ENCODE assay signal across 13 mouse cellular contexts in the genomic region with DNA sequence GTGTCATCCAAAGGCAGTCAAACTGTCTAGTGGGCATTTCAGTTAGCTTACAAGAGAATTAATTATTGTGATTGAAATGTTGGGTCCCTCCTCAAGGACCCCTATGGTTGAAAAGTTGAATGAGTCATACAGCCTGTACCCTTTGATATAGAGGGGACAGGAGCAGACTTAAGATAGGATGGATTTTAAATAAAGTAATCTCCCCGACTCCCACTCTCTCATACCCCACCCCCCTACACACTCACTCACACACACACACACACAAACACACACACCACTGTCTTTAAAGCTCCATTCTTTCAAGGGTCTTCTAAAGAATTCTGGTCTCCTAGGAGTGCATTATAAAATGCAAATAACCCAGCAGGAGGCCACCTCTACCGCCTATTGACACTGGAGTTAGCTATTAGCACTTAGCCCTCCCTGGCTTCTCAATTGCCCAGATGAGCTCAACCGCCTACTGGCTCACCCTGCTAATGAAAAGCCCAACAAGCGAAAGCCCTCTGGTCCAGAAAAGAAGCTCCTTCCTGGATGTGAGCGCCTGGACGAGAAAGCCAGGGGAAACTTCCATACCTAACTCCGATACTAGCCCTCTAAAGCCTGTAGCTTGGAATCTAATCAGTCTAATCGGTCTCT.
DNase-seq lines count a peak whose midpoint lies in the region; ATAC-seq lines count a peak whose summit lies in the region.
"Had no signal": no experiment of that assay in that cellular context is flagged by ENCODE, and none has a peak within 500 bp of the region (broad histone marks: within the 10 kb centered on the region; RNA-seq: fewer than 3 reads in every experiment).

No protein-coding gene starts in this region.

- peaks cover 17% of the 10 kb centered on the region for H3K4me1 ChIP-seq in kidney, embryonic 14.5 days (ENCODE audit: control insufficient read depth, insufficient read depth, low read length)
- H3K4me1 ChIP-seq in embryonic facial prominence, embryonic 11.5 days (ENCODE audit: control insufficient read depth, insufficient read depth, low read length), result no peaks in the 10 kb centered on the region
- peaks cover 22% of the 10 kb centered on the region for H3K4me1 ChIP-seq in midbrain, embryonic 15.5 days

- 12% methylated on average over 8 of the region's 8 CpGs for WGBS in kidney, embryonic 14.5 days
- WGBS in embryonic facial prominence, embryonic 11.5 days, result 17% methylated on average over 8 of the region's 8 CpGs
- WGBS in midbrain, embryonic 15.5 days, result 8% methylated on average over 8 of the region's 8 CpGs

- H3K4me2 ChIP-seq in kidney, embryonic 14.5 days (replicated peaks; ENCODE audit: low read depth, low read length), result no peak overlapping the region
- H3K4me2 ChIP-seq in embryonic facial prominence, embryonic 11.5 days (ENCODE audit: low read depth, low read length), result no peak overlapping the region
- no peak overlapping the region for H3K4me2 ChIP-seq in midbrain, embryonic 15.5 days
- H3K4me2 ChIP-seq: hindbrain, embryonic 15.5 days; kidney, embryonic 15.5 days; limb, embryonic 15.5 days had no signal

- H3K27me3 ChIP-seq in kidney, embryonic 14.5 days (ENCODE audit: control insufficient read depth, insufficient read depth, low read length), result no peaks in the 10 kb centered on the region
- H3K27me3 ChIP-seq in embryonic facial prominence, embryonic 11.5 days (ENCODE audit: control insufficient read depth, insufficient read depth, low read length), result no peaks in the 10 kb centered on the region
- H3K27me3 ChIP-seq in midbrain, embryonic 15.5 days (replicated peaks), result no peaks in the 10 kb centered on the region
- H3K27me3 ChIP-seq: hindbrain, embryonic 15.5 days had no signal

- no peak for DNase-seq in kidney, postnatal 25 days
- peak; percentile 61 for DNase-seq in WW6 (ENCODE audit: low read depth, low spot score)
- DNase-seq in embryonic facial prominence, embryonic 11.5 days (ENCODE audit: low spot score), result no peak
- DNase-seq in urinary bladder, adult 18-20 months (ENCODE audit: low spot score in 2 of 2), result no peak
- DNase-seq in thymus, adult 18-20 months, result no peak
- no peak for DNase-seq in retina, embryonic 14.5 days (ENCODE audit: low spot score)
- DNase-seq: layer of hippocampus, postnatal 36 days; right cerebral cortex, postnatal 4 days had no signal

- no peak overlapping the region for H3K4me3 ChIP-seq in kidney, embryonic 14.5 days (ENCODE audit: low read length)
- no peak overlapping the region for H3K4me3 ChIP-seq in embryonic facial prominence, embryonic 11.5 days (ENCODE audit: low read depth, low read length)
- H3K4me3 ChIP-seq in midbrain, embryonic 15.5 days, result no peak overlapping the region
- H3K4me3 ChIP-seq: hindbrain, embryonic 15.5 days; kidney, embryonic 15.5 days; limb, embryonic 15.5 days had no signal

- no peak overlapping the region for H3K27ac ChIP-seq in kidney, embryonic 14.5 days (ENCODE audit: low read depth, low read length)
- H3K27ac ChIP-seq in embryonic facial prominence, embryonic 11.5 days (replicated peaks; ENCODE audit: low read depth, low read length), result no peak overlapping the region
- H3K27ac ChIP-seq in midbrain, embryonic 15.5 days, result no peak overlapping the region
- H3K27ac ChIP-seq: hindbrain, embryonic 15.5 days; kidney, embryonic 15.5 days; limb, embryonic 15.5 days had no signal

- no peaks in the 10 kb centered on the region for H3K9me3 ChIP-seq in kidney, embryonic 14.5 days (ENCODE audit: control insufficient read depth, low read length)
- H3K9me3 ChIP-seq in embryonic facial prominence, embryonic 11.5 days (replicated peaks; ENCODE audit: control insufficient read depth, low read length), result no peaks in the 10 kb centered on the region
- H3K9me3 ChIP-seq in midbrain, embryonic 15.5 days, result no peaks in the 10 kb centered on the region
- H3K9me3 ChIP-seq: hindbrain, embryonic 15.5 days; kidney, embryonic 15.5 days; limb, embryonic 15.5 days had no signal

- ATAC-seq in kidney, embryonic 14.5 days (ENCODE audit: low FRiP score, low TSS enrichment), result peak; percentile 32; the same call in 1 of the 2 replicates
- peak; percentile 60 for ATAC-seq in embryonic facial prominence, embryonic 11.5 days (replicated peaks; ENCODE audit: insufficient number of reproducible peaks, low FRiP score, low TSS enrichment, low read depth)
- peak; percentile 25 for ATAC-seq in midbrain, embryonic 15.5 days (replicated peaks)

- H3K9ac ChIP-seq in kidney, embryonic 14.5 days (ENCODE audit: low read depth, low read length), result no peak overlapping the region
- H3K9ac ChIP-seq in embryonic facial prominence, embryonic 11.5 days (replicated peaks; ENCODE audit: low read length), result no peak overlapping the region
- H3K9ac ChIP-seq in midbrain, embryonic 15.5 days, result no peak overlapping the region
- H3K9ac ChIP-seq: hindbrain, embryonic 15.5 days; kidney, embryonic 15.5 days; limb, embryonic 15.5 days had no signal

- no peaks in the 10 kb centered on the region for H3K36me3 ChIP-seq in kidney, embryonic 14.5 days (ENCODE audit: control insufficient read depth, insufficient read depth, low read length)
- no peaks in the 10 kb centered on the region for H3K36me3 ChIP-seq in embryonic facial prominence, embryonic 11.5 days (replicated peaks; ENCODE audit: control insufficient read depth, insufficient read depth, low read depth, low read length)
- no peaks in the 10 kb centered on the region for H3K36me3 ChIP-seq in midbrain, embryonic 15.5 days (replicated peaks)
- H3K36me3 ChIP-seq: hindbrain, embryonic 15.5 days; kidney, embryonic 15.5 days; limb, embryonic 15.5 days had no signal
